Mouse (Mus musculus) induced T-regulatory cell, adult 2 months (primary cell): Measurements from ENCODE around the gene Zfp408.
"Not testable (repeated sequence)": the region's sequence is repeated elsewhere in the genome, so short reads cannot be mapped to it uniquely, and the experiment has no call there.

Source experiments
- DNase-seq: peaks from one replicate; pipeline ENCODE4 v3.0.0-alpha.2; 2012; ENCODE audit warnings: low read depth

Gene Zfp408

DNA sequence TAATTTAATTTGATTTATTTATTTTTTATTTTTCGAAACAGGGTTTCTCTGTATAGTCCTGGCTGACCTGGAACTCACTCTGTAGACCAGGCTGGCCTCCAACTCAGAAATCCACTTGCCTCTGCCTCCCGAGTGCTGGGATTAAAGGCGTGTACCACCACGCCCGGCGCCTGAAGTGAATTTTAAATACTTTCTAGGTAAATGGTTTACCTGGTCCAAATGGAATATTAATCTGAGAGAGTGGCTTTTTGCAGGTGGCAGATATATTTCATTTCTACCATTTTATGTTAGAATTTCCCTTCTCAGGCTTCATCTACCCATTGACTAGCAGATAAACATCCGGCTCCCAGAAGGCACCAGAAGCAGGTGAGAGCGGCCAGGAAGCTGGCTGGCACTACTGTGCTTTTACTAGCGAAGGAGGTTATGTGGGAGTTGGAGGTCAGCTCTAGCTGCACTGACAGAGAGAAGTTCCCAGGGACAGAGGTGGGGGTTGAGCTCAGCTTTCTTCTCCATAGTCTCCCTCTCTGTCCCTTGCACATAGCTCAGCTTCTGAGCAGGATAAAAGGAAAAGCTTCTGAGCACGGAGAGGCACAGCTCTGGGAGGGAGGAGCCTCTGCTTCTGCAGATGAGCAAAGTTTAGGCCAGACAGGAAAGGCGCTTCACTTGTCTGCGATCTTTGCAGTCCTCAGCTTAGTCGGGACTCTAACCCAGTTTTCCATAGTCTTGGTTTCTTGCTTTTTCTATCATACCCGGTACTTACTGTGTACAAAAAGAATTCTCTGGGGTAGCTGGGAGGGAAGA lies 2.1 kb upstream of the Zfp408 start:
- DNase-seq = peak; percentile 39

DNA sequence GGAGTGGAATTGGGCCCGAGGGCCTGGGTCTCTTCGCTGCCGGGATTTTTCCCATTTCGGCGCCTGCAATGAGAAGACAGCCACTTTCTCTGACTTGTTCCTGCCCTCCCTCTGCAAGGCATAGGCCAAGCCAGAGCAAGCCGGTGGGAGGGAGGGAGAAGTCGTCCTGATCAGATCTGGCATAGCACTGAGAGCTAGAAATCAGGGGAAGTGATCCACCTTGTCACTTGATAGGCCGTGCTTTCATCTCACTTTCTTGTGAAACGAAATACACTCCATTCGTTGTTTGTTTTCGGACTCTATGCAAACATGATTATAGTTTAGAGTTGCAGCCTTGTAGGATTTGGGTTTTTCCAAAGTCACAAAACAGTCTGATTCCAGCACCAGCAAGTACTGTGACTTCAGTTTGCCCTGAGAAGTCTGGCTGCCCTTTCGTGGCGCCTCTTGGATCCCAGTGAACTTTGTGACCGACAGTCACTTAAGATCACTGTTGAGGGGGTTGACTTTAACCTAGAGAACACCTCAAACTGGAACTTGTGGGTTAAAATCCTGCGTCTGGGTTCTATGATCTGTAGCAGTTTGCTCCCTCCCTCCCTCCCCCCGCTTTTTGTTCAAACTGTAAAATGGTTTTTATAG lies 887 bp upstream of the Zfp408 start:
- no peak for DNase-seq

DNA sequence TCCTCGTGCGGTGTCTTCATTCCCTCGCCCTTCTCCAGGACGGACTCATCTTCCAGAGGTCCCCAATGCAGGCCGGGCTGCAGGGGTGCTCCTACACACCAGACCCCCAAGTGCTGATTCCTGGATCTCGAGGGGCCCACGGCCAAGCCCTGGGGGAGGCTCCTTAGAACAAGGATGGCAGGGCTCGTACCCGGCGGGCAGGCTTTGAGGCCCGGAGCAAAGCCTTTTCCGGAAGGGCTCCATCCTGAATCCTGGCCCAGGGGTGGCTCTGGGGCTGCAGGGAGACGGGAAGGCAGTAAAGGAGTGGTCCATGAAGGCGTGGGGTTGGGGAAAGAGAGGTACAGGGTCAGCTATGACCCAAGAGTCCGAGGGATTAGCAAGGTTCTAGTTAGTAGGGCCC lies 439 bp downstream of the Zfp408 start:
- no peak for DNase-seq

DNA sequence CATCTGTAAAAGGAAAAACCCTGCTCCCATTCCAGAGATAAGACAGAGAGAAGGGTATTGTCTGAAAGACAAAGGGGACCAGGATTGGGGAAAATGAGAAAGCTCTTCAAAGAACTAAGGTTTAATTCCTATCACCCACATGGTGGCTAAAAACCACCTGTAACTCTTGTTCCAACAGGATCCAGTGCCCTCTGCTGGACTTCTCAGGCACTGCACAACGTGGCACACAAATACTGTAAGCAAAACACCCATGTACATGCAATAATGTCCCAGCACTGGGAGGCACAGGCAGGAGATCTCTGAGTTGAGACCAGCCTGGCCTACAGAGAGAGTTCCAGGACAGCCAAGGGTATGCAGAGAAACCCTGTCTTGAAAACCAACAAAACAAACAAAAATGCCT lies 2.9 kb downstream of the Zfp408 start:
- DNase-seq = peak; percentile 87

DNA sequence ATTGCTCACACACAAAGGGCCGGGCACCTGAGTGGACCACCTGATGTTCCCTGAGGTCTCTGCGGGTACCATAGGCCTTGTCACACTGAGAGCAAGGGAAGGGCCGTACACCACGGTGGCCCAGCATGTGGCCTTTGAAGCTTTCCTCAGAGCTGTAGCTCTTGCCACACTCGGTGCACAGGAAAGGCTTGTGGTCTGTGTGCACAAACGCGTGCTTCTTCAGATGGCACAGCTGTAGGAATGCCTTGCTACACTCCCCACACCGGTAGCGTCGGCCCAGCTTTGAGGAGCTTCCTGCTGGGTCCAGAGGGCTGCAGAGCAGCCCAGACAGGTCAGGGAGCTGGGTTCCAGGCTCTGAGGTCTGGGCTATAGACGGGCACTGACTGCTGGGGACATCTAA lies 3.8 kb downstream of the Zfp408 start:
- no peak for DNase-seq

DNA sequence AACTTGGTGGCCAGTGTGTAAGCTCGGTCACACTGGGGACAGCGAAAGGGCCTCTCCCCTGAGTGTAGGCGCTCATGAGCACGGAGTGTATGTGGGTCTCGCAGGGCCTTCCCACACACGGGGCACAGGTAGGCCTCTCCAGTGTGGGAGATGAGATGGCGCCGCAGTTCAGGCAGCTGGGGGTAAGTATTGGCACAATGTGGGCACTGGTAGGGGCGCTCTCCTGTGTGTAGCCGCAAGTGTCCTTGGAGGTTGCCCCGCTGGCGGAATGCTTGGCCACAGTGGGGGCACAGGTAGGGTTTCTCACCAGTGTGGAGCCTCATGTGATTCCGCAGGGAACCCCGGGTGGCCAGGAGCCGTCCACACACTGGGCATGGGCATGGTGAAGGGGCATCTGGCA lies 4.2 kb downstream of the Zfp408 start:
- no peak for DNase-seq

DNA sequence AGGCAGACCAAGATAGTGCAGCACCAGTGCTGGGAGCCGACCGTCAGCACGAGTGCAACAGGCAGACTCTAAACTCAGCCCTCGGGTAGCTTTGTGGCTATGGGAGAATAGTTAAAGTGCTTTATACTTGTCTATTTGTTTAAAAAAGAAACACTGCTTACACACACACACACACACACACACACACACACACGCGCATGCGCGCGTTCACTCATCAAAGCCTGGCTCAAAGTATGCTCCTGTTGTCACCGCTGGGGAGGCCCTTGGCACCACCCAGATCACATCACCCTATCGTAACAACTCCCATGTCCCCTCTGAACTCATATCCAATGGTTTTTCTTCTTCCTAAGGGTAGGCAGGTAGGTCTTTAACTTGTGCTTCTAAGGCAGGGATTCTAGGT lies 5.6 kb downstream of the Zfp408 start:
- DNase-seq = no peak

DNA sequence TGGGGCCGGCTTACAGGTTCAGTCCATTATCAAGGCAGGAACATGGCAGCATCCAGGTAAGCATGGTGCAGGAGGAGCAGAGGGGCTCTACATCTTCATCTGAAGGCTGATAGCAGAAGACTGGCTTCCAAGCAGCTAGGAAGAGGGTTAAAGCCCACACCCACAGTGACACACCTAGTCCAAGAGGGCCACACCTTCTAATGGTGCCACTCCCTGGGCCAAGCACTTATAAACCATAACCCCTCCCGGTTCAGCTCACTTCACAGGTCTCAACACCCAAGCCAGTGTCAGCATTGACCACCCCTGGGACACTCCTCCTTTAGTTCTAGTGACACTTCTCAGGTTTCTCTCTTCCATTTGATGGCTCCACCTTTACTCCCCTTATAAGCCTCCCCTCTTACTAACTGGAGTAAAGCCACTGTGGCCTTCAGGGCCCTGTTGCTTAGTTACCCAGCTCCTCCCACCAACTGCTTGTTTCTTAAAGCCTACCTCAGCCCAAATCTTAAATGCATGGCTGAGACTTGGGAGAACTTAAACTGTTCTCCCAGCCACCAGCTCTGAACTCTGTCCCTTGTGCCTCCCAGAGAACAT lies 6.7 kb downstream of the Zfp408 start:
- DNase-seq = no peak

DNA sequence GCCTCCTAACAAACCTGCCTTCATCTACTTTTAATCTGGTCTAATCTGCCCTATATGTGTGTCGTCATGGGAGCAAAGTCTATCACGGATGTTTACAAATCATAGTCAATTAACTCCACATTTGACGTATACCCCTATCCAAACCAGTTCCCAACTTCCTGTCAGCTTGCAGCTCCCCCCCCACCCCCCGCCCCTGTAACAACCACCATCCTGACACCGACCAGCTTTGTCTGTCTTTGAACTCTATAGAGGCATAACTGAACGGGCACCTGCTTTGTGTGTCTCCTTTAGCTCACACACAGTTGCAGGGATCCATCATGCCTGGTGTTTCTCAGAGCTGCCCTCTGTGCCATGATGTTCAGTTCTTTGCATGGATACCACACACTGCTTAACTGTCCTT lies 10.7 kb downstream of the Zfp408 start:
- DNase-seq = no peak

DNA sequence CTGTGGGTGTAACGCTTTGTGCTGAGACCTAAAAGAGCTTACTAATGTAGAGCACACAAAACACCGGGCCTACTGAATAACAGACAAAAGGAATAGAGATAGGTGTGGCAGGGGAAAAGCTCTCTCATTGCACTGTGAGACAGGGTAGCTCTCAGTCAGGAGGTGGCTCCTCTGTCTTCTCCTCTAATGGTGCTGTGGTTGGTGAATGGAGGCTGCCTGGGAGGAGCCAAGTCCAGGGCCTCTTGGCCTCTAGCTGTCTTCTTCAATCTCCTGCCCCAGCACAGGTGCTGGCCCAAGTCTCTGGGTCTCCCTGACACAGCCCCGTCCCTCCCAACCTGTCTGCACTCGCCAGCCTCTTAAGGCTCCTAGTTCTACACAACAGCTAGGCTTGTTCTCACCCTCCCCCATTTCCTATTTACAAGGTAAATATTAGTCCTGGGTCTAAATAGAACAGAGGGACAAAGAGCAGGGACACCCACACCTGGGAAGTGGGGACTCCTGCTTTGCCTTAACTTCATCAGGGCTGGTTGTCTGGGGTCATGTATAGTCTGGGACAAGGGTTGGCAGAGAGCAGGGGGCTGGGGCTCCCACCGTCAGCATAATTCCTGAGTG lies 12.8 kb downstream of the Zfp408 start:
- no peak for DNase-seq

DNA sequence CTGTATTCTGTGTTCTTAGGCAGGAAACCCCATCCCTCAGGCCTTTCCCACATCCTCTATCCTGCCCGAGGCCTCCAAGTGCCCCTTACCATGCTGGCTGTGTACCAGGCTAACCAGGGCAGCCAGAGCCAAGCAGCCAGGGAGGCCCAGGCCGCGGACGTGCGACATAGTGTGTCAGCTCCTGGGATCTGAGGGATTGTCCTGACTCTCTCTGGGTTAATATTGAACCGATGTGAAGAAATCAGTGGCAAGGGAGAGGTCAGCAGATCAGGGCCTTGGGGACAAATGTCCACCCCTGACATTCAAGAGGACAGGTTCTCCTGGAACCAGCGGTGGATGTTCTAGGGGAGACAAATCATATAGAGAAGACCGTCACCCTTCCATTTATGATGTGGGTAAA lies 13.4 kb downstream of the Zfp408 start, which contains the start of gene F2:
F2 (minus strand) TSS at position 186 of the 400 bp plus-strand sequence.
- DNase-seq = no peak

DNA sequence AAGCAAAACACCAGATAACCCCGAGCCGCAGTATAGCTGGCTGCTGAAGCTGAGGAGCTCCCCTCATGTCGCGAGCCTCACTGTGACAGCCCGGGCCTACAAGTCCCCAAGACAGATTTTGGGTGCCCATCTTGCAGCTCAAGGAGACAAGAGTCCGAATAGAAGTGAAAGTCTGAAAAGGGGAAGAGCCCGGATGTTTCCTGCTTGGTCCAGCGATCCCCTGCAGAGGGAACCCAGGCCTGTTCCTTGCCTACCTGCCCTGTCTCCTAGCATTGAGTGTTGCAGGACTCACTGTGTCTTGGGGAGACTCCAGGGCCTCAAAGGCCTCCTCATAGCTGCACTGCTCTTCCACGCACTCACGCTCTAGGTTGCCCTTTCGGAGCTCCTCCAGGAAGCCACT lies 14.1 kb downstream of the Zfp408 start:
- no peak for DNase-seq

DNA sequence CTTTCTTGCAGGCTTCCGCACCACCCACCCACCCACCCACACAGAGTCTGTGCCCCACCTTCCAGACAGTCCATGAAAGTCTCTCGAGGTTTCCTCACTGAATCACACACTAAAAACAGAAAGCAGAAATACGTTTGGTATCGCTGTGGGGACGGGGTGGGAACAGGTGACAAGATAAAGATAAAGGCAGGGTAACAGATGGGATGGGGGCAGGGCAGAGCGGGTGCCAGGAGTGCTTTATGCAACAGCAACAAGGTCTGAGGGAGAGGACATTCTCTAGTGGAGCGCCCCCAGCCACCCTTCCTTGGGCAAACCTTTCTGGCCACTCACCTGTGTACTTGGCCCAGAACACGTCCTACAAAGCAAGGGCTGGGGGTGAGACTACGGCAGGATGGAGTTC lies 14.8 kb downstream of the Zfp408 start:
- DNase-seq = no peak

DNA sequence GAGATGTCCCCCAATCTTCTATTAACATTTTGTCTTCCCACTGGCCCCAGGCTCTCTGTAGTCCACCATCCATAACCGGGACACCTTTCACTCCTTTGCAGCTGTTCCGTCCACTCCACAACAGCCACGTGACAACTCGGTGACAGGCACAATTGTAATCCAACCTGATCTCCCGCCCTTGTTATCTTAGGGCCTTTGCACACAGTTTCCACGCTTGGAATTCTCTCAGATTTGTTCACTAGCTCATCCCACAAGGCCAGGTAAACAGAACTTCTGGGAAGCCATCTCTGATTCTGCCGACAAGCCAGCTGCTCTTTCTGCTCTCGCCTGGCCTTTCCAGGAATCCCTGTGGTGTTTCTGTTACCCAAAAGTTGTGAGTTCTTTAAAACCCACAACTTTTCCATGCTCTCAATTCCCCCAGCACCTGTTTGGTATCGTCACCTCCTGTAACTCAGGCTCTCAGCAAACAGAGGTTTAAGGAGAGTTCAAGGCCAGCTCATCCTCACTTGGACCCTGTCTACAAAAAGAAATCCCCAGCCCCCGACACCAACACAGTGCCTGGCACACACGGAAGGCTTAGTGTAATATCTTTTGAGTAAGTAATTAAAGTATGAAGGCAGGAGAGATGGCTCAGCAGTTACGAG lies 16.1 kb downstream of the Zfp408 start:
- no peak for DNase-seq

DNA sequence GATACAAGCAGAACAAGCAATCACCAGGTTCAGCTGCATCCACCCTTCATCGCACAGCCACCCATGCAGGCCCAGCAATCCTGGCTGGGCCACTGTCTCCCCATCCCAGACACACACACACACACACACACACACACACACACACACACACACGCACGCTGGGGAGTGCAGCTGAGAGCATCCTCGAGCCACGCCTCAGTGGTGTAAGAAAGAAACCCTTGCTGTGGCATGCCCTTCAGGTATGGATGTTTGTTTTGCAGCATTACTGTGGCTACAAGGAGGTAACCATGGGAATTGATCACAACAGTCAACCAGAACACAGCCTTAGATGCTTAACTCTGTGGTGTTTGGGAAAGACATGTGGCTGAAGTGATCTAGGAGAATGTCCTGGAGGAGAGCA lies 17.3 kb downstream of the Zfp408 start:
- DNase-seq = no peak

DNA sequence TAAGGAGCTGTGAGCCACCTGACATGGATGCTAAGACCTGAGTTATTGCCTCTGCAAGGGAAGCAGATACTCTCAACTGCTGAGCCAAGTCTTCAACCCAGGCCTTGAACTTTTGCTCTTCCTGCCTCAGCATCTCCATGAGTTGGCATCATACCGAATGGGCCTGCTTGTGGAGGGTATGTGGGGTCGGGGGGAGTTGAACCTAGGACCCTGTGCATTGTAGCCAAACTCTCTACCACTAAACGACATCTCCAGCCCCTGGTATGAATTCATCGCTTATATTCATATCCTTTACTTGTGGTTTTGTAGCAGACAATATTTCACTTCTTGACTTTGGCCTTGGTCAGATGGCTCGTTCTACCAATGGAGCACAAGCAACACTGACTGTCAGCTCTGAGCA lies 17.8 kb downstream of the Zfp408 start:
- DNase-seq = no peak

DNA sequence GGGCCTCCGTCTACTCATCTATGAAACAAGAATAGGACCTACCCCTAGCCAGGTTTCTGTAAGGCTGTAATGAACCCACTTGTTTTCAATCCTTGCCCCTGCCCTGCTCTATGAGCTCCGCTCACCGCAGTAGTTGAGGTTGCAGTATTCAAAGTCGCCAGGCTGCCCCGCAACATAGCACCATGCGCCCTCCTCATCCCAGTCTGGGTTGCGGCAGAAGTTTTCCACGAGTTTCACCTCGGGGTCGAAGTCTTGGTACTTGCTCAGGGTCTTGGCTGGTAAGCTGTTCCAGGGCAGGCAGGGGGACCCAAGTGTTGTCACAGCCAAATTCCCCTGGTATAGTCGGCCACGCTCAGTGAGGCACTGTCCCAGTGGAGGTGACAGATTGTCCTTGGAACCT lies 19.2 kb downstream of the Zfp408 start:
- no peak for DNase-seq

DNA sequence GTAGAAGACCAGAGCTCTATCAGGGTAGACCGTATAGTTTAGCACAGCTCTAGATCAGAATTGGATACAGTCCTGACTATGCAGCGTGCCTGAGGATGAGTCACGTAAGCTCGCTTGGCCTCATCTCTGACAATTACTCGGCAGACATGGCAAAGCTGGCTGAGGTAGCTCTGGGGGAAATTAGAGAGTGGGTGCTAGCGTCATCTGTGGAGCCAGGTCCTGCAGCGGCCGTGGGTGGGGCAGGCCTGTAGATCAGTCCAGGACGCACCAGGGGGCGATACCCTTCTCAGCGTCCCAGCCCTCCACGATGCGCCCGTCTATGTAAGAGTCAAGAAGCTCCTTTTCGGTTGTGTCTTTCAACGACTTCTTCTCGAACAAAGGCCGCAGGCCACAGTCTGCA lies 19.9 kb downstream of the Zfp408 start:
- DNase-seq = no peak

DNA sequence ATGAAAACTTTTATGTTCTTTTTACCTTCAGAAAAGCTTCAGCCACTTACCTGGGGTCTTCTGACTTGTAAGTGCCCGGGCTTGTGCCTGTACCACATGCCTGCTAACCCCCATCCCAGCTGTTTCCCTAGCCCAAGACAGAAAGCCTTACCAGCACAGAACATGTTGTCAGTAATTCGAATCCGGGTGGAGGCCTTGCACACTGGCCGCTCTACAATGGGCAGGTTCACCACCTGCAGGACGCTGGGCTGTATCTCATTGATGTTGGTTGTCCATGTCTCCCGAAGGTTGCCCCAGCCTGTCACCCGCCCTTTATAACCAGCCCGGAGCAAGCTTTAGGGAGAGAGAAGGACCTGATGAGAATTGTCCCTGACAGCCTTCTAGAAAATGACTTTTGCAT lies 21.4 kb downstream of the Zfp408 start:
- DNase-seq = no peak

DNA sequence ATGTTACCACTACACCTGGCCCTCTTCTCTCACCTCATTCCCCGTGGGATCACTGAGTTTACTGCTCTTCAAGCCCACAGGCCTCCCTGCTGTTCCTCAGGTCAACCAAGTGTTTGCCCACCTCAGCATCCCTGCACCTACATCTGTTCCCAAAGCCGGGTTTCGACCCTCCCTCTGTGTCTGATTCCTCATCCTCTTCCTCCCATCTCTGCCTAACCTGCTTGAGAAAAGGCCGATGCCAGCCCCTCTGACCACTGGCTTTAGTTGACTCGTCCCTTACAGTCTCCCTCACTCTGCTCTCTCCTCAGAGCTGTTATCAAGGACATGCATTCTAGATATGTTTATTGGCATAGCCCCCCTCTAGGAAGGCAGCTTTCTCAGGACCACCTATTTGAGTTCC lies 22.1 kb downstream of the Zfp408 start:
- DNase-seq = no peak

DNA sequence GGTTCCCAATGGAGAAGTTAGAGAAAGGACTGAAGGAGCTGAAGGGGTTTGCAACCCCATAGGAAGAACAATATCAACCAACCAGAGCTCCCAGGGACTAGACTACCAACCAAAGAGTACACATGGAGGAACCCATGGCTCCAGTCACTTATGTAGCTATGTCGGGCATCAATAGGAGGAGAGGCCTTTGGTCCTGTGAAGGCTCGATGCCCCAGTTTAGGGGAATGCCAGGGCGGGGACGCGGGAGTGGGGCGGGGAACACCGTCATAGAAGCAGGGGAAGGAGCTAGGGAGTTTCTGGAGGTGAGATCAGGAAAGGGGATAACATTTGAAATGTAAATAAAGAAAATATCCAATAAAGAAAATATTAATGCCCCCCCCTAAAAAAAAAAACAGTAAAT lies 26.2 kb downstream of the Zfp408 start:
- not testable (repeated sequence) for DNase-seq

DNA sequence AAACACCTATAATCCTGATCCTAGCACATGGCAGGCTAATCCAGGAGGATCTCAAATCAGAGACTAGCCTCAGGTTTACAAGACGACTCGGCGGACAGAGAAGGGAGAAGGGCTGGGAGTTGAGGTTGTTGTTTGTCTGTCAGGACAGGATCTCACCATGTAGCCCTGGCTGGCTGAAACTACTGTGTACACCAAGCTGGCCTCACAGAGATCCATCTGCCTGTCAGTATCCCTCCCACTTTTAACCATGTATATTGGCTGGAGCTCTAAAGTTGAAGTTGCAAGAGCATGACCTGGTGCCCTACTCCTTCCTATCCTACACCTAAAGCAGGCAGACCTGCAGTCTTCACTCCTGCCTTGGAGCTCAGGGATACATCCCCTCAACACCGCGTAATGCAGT lies 27.2 kb downstream of the Zfp408 start:
- DNase-seq = no peak

DNA sequence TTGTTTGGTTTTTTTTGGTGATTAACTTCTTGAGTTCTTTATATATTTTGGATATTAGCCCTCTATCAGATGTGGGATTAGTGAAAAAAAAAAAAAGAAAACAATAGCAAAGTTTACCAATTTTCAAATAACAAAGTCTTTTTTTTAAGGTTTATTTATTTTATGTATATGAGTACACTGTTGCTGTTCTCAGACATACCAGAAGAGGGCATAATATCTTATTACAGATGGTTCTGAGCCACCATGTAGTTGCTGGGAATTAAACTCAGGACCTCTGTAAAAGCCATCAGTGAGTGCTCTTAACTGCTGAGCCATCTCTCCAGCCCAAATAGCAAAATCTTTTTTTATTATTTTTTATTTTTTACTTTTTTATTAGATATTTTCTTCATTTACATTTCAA lies 40.2 kb downstream of the Zfp408 start:
- peak; percentile 27 for DNase-seq
